Mouse (Mus musculus): ENCODE results near the gene Brd4. TPM values are rescaled to one million over a fixed set of nuclear protein-coding genes. Genes with fewer than 3 reads are reported as not detected.

Brd4 gene
- total RNA-seq, 2 experiments from 2014 or later = 106 to 110 TPM

GRCm38 (mm10) chr17:32281611-32282310 lies 2.8 kb downstream of the Brd4 start:
- no peak for ATAC-seq (replicated peaks; ENCODE audit: low FRiP score, poor library complexity, severe bottlenecking)

GRCm38 (mm10) chr17:32281126-32281525 lies 3.4 kb downstream of the Brd4 start:
- no peak for ATAC-seq (replicated peaks; ENCODE audit: low FRiP score, poor library complexity, severe bottlenecking)

GRCm38 (mm10) chr17:32280575-32280974 lies 3.9 kb downstream of the Brd4 start:
- no peak for ATAC-seq (replicated peaks; ENCODE audit: low FRiP score, poor library complexity, severe bottlenecking)

- ATAC-seq (replicated peaks; ENCODE audit: low FRiP score, poor library complexity, severe bottlenecking) = no peak
Observed at GRCm38 (mm10) chr17:32277201-32277600, 7.3 kb downstream of the Brd4 start.

GRCm38 (mm10) chr17:32275568-32275967 lies 9.0 kb downstream of the Brd4 start:
- no peak for ATAC-seq (replicated peaks; ENCODE audit: low FRiP score, poor library complexity, severe bottlenecking)

GRCm38 (mm10) chr17:32269151-32269550 lies 15.4 kb downstream of the Brd4 start:
- ATAC-seq (replicated peaks; ENCODE audit: low FRiP score, poor library complexity, severe bottlenecking) = no peak

GRCm38 (mm10) chr17:32268540-32268960 lies 16.0 kb downstream of the Brd4 start:
- ATAC-seq (replicated peaks; ENCODE audit: low FRiP score, poor library complexity, severe bottlenecking) = no peak

GRCm38 (mm10) chr17:32268096-32268495 lies 16.4 kb downstream of the Brd4 start:
- no peak for ATAC-seq (replicated peaks; ENCODE audit: low FRiP score, poor library complexity, severe bottlenecking)

GRCm38 (mm10) chr17:32267617-32268016 lies 16.9 kb downstream of the Brd4 start:
- no peak for ATAC-seq (replicated peaks; ENCODE audit: low FRiP score, poor library complexity, severe bottlenecking)

GRCm38 (mm10) chr17:32263672-32264071 lies 20.9 kb downstream of the Brd4 start:
- no peak for ATAC-seq (replicated peaks; ENCODE audit: low FRiP score, poor library complexity, severe bottlenecking)

- no peak for ATAC-seq (replicated peaks; ENCODE audit: low FRiP score, poor library complexity, severe bottlenecking)
Observed at GRCm38 (mm10) chr17:32262831-32263559, 21.5 kb downstream of the Brd4 start.

GRCm38 (mm10) chr17:32258869-32259268 lies 25.7 kb downstream of the Brd4 start:
- ATAC-seq (replicated peaks; ENCODE audit: low FRiP score, poor library complexity, severe bottlenecking) = no peak

GRCm38 (mm10) chr17:32257944-32258343 lies 26.6 kb downstream of the Brd4 start:
- no peak for ATAC-seq (replicated peaks; ENCODE audit: low FRiP score, poor library complexity, severe bottlenecking)

GRCm38 (mm10) chr17:32257452-32257851 lies 27.1 kb downstream of the Brd4 start:
- no peak for ATAC-seq (replicated peaks; ENCODE audit: low FRiP score, poor library complexity, severe bottlenecking)

GRCm38 (mm10) chr17:32256896-32257295 lies 27.6 kb downstream of the Brd4 start:
- no peak for ATAC-seq (replicated peaks; ENCODE audit: low FRiP score, poor library complexity, severe bottlenecking)

- no peak for ATAC-seq (replicated peaks; ENCODE audit: low FRiP score, poor library complexity, severe bottlenecking)
Observed at GRCm38 (mm10) chr17:32253261-32253660, 31.3 kb downstream of the Brd4 start.

GRCm38 (mm10) chr17:32251827-32252470 lies 32.6 kb downstream of the Brd4 start:
- no peak for ATAC-seq (replicated peaks; ENCODE audit: low FRiP score, poor library complexity, severe bottlenecking)

- ATAC-seq (replicated peaks; ENCODE audit: low FRiP score, poor library complexity, severe bottlenecking) = no peak
Observed at GRCm38 (mm10) chr17:32250066-32250465, 34.5 kb downstream of the Brd4 start.

- ATAC-seq (replicated peaks; ENCODE audit: low FRiP score, poor library complexity, severe bottlenecking) = no peak
Observed at GRCm38 (mm10) chr17:32248192-32248591, 36.3 kb downstream of the Brd4 start.

GRCm38 (mm10) chr17:32247616-32248015 lies 36.9 kb downstream of the Brd4 start:
- ATAC-seq (replicated peaks; ENCODE audit: low FRiP score, poor library complexity, severe bottlenecking) = no peak

GRCm38 (mm10) chr17:32246117-32246516 lies 38.4 kb downstream of the Brd4 start:
- no peak for ATAC-seq (replicated peaks; ENCODE audit: low FRiP score, poor library complexity, severe bottlenecking)
